Mouse (Mus musculus) natural killer cell, adult 2 months (primary cell): ENCODE results near the gene Shd.

Source experiments
- DNase-seq, 2 experiments: peaks; one replicate each; pipeline ENCODE4 v3.0.0; 2022; ENCODE audit warnings: low spot score in 2 of 2

Gene Shd

GRCm38 (mm10) chr17:56024931-56025330 is 54.7 kb downstream of the Shd start:
- DNase-seq: no peak
